In the genomic region with DNA sequence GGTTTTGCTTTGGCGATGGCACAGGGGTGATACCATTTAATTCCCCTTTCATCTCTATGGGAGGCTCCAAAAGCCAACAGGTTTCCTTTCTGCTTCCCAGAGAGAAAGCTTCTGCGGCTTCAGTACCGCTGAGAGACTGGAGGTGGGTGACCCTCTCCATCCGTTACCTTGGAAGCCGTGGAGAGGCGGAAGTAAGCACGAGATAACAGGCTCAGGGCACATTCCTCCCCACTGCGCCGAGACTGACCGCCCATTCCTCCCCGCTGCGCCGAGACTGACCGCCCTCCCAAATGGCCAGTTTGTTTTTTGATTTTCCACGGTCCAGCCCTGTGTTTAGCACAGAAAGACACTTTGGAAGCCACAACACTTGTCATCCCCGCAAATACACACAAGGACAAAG, we compare ENCODE assay signal across 9 mouse cellular contexts. TPM values are rescaled to one million over a fixed set of nuclear protein-coding genes. Genes with fewer than 3 reads are reported as not detected.
A peak's percentile ranks its signal among the peaks of the same experiment; 100 is the strongest.
DNase-seq lines count a peak whose midpoint lies in the region; ATAC-seq and TF ChIP-seq lines count a peak whose summit lies in the region.
"Had no signal": no experiment of that assay in that cellular context is flagged by ENCODE, and none has a peak within 500 bp of the region (broad histone marks: within the 10 kb centered on the region; RNA-seq: fewer than 3 reads in every experiment).

No protein-coding gene starts in this region.

- no peak overlapping the region for H3K9ac ChIP-seq in lung, embryonic 14.5 days

- DNase-seq in kidney, postnatal 4 days, result peak; percentile 10 to 13
- no peak for DNase-seq in kidney, postnatal 14 days
- peak; percentile 27 to 31 for DNase-seq in heart, postnatal 10 days
- DNase-seq in lung, embryonic 14.5 days, result peak; percentile 59
- peak; percentile 56 for DNase-seq in retina, postnatal 1 day
- DNase-seq in left cerebral cortex, postnatal 36 days (ENCODE audit: low spot score in 2 of 2), result no peak
- no peak for DNase-seq in spleen, adult 18-20 months
- DNase-seq in urinary bladder, adult 18-20 months (ENCODE audit: low spot score in 2 of 2), result no peak

- TF ChIP-seq CTCF in lung, embryonic 14.5 days (IDR thresholded peaks at IDR 0.05; ENCODE audit: low read depth), result no peak

- H3K27me3 ChIP-seq in lung, embryonic 14.5 days (ENCODE audit: insufficient read depth, low read length), result 0 out of 2 replicates have a peak, but pooled peaks cover 3% of the 10 kb centered on the region

- intact Hi-C loops in heart, postnatal 10 days (cut with DNase I), result no loop called here
- intact Hi-C loops in left cerebral cortex, postnatal 36 days (cut with DNase I), result loop anchor here (5.0 kb wide), 1 partner anchor 52 kb away; no protein-coding TSS in a partner anchor

- H3K27ac ChIP-seq in lung, embryonic 14.5 days (ENCODE audit: low read depth), result no peak overlapping the region

- ATAC-seq in lung, embryonic 14.5 days (ENCODE audit: insufficient read depth), result peak; percentile 62; the same call in 1 of the 2 replicates

- H3K9me3 ChIP-seq in lung, embryonic 14.5 days (ENCODE audit: low read depth, low read length), result no peaks in the 10 kb centered on the region

- under 1% methylated on average over 16 of the region's 16 CpGs for WGBS in lung, embryonic 14.5 days

- H3K36me3 ChIP-seq in lung, embryonic 14.5 days (ENCODE audit: insufficient read depth), result no peaks in the 10 kb centered on the region

- H3K4me2 ChIP-seq in lung, embryonic 14.5 days, result peak overlapping the region; percentile 54

- peaks cover 6% of the 10 kb centered on the region; the same call in 1 of the 2 replicates for H3K4me1 ChIP-seq in lung, embryonic 14.5 days (ENCODE audit: insufficient read depth)

- H3K4me3 ChIP-seq in lung, embryonic 14.5 days (ENCODE audit: low read depth, low read length), result peak overlapping the region; percentile 27

RNA-seq across cellular contexts. Expression of gene Olig2, which starts 55.4 kb away (rescaled TPM):
- not detected for total RNA-seq in heart, postnatal 10 days (2021)
- polyA plus RNA-seq in lung, embryonic 14.5 days (2014; fragmentation: Nextera tagmentation; extraction: Ambion mirVana), result not detected in 2 replicates
- total RNA-seq in left cerebral cortex, postnatal 36 days (2021), result 10 to 100 TPM; 22.1 to 27.1 TPM
- total RNA-seq: MEL had no signal

Comparison
In these comparisons a context has a peak if more than half of its experiments do, and no peak if none do; other contexts are left out.
1. DNase-seq: peak in kidney, postnatal 4 days (2 of 2), heart, postnatal 10 days (2 of 2), lung, embryonic 14.5 days (single experiment) and retina, postnatal 1 day (single experiment); none in kidney, postnatal 14 days (single experiment), left cerebral cortex, postnatal 36 days (0 of 2), spleen, adult 18-20 months (0 of 2) and urinary bladder, adult 18-20 months (0 of 2).
2. RNA of gene Olig2, which starts 55.4 kb away (total RNA-seq): 22.1 to 27.1 TPM in left cerebral cortex, postnatal 36 days; not detected in heart, postnatal 10 days; every median in the first group is over 10 times any median in the second.